Mouse (Mus musculus) E14TG2a.4 (cell line): ENCODE measurements at regions not wholly inside any gene's neighbourhood (a gene's known extent, or its start where the extent isn't known, plus 50 kb on each side); places are given as distances from the start of the nearest gene placed in this dataset.

ENCODE experiments used
- CTCF ChIP-seq: conservative IDR thresholded peaks from 2 replicates; pipeline ENCODE4 v1.5.1; 2014; ENCODE audit warnings: low read length
- NANOG ChIP-seq: IDR thresholded peaks from 2 replicates; pipeline ENCODE4 v1.6.1; 2014; ENCODE audit warnings: borderline replicate concordance, low read length, mixed read lengths

DNA sequence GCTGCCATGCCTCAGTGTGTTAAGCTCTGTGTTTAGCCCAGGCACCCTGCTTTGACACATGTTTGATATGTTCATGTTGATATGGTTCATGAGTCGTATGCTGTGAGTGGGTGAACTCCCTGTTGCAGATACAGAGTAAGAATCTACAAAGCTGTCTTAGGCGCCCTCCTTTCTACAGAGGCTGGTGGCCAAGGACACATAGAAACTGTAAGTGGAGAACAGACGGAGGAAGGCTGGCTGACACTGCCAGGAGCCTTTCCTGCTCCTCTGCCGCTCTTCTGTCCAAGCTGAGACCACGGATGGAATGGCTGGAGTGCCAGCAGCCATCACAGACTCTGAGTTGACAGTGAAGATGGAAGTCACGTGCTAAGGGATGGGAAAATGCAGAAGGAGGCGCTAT, 62.0 kb upstream of the Zfp637 start:
- no peak for TF ChIP-seq NANOG
- no peak for TF ChIP-seq CTCF
